Mouse (Mus musculus) kidney, adult 11 months (tissue): ENCODE data around the gene Gm6993.

ENCODE experiments used
- DNase-seq: peaks from one replicate; pipeline ENCODE4 v3.0.0; 2022

The Gm6993 gene

DNA sequence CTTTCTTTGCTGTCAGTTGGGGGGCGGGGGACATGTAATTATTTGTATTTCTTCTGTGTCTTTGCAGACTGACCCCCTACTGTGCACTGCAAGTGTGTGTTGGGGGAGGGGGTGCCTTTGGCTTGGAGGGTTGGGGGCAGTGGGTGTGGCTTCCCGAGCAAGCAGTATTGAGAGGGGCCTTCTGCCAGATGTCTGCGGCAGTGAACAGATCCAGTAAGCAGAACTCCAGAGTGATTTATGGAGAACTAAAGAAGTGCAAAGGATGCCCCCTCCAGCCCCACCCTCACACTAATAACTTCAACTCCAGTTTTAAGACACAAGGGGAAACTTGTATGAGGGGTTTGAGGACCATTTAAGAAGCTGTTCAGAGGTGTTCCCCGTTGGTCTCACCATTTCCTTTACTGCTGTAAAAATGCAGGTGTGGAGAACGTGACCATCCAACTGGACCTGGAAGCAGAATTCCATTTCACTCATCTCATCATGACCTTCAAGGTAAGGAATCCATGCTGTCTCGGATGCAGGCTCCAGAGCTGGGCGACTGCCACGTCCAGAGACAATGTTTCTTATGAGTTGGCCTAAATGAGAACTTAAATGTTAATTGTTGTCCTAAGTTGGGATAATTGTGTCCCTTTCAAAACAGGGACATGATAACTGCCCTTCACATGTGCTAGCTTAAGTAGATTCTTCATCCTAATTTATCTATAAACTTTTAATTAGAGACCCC lies 31.6 kb downstream of the Gm6993 start:
- DNase-seq: no peak

DNA sequence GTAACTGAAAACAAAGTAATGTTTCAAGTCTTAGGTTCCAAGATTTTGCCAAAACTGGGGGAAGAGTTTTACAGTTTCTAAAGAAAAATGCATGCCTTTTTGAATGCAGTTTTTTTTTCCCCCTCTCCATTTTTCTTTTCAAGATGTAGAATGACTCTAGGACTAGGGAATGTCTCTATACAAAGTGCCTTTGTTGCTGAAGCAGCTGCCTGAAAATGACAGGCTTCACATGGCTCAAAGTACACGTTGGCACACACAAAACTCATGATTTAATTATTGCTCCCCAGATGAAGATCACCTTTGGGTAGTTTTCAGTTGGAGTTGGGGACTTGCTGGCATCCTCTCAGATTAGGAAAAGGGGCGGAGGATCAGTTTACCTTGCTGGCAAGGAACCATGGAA lies 32.3 kb downstream of the Gm6993 start:
- no peak for DNase-seq

DNA sequence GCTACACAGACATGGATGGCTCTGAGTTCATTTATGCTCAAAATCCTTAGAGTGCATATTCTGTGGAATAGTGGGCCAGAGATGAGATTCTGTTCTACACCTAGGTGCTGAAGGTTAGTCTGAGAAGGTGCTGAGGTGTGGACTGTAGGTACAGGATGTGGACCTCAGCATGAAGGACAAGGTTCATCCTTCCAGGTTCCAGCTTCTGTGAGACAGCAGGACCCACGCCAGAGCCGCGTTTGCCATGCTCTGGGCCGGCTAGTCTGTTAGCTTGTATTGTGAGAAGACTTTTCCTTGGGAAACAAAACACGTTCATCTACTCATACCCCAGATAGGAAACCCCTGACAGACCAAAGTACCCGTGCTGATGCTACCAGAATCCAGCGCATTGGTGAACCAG lies 33.1 kb downstream of the Gm6993 start:
- peak; percentile 77 for DNase-seq

DNA sequence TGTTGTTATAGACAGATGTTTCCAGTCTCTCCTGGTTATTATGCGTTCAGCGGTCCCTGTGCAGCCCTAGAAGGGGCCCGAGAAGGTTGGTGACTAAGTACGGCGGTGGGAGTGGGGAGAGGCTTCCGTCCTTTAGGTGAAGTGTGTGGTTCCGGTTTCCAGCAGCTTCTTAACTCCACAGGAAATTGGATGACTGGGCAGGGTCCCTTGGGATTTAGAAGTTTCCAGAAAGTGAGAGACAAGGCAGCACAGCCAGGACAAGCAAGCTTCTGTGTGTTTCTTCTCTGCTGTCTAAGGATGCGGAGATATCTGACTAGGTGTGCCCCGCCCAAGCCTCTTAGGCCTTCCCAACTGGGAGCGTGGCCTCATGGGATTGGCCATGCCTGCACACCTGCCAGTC lies 34.8 kb downstream of the Gm6993 start:
- no peak for DNase-seq

DNA sequence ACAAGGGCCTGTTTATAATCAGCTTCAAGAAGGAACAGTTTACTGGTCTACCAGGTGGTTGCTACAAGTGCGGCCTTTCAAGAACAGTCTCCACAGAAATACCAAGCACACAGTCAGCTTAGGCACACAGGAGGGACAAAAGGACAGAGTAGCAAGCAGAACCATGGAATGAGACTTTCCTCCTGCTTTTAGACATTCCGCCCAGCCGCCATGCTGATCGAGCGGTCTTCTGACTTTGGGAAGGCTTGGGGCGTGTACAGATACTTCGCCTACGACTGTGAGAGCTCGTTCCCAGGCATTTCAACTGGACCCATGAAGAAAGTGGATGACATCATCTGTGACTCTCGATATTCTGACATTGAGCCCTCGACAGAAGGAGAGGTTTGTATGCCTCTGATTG lies 37.7 kb downstream of the Gm6993 start:
- no peak for DNase-seq

DNA sequence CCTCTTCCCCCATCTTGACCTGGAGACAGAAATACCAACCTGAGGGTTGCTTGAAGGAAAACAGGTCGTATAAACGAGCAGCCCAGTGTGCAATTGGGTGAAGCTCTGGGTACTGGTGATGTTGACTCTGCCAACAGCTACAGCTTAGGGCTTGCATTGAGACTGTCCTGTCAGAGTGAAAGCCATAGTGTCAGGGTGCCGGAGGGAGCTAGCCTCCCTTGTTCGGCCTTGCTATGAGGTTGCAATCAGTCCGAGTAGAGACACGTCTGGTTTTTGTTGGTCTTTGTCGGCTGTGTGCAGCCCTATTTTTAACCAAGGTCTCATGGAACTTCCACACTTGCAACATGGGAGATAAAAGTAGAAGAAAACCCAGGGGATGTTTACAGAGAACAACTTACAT lies 39.7 kb downstream of the Gm6993 start:
- DNase-seq: no peak

DNA sequence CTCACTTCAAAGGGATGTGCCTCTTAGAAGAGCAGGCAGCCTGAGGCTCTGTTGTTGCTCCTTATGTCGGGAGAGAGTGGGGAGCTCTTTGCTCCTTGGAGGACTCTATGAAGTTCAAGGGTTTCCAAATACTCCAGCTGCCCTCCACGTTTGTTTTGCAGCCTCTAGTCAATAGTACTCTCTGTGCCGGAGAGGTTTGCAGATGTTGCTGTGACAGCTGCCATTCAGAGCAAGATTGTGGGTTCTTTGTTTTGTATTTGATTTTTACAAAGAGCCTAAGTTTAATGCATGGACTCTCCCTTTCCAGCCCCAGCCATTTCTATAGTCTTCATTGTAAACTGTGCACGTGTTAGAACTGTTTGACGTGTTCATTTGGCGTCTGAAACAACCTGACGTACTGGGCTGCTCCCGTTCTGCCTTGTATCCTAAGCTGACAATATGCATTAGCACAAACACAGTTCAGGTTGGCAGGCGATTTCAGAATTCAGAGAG lies 40.6 kb downstream of the Gm6993 start:
- DNase-seq: no peak

DNA sequence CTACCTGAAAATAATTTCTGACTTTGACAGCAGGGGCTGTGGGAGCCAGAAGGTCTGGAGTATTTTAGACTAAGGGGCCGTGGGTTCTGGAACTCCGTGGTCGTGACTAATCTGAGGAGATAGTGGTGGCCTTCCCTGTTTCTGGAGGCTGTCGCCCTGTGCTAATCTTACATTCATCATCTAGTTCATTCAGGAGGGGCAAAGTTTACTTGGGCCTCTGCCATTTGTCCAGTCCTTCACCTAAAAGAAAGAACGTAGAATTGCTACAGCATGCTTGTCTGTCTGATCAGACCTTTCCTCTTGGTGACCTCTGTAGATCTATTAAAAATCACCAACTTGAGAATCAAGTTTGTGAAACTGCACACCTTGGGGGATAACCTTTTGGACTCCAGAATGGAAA lies 41.7 kb downstream of the Gm6993 start:
- DNase-seq: peak; percentile 60

DNA sequence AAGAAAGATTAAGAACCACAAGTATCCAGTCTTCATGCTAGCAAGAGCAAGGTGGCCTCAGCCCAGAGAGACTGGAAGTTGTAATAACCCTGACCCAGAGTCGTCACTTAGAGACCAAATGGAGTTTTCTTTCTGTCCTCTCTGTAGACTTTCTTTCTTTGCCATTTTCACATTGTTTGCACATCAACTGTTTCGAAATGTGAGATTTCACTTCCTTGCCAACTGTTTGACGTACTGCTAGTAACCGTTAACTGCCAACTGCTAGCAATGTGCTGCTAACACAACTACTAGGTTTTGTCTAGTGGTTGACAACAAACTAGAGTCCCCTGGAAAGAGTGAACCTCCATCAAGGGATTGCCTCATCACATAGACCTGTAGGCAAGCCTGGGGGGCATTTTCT lies 42.6 kb downstream of the Gm6993 start:
- DNase-seq: no peak

DNA sequence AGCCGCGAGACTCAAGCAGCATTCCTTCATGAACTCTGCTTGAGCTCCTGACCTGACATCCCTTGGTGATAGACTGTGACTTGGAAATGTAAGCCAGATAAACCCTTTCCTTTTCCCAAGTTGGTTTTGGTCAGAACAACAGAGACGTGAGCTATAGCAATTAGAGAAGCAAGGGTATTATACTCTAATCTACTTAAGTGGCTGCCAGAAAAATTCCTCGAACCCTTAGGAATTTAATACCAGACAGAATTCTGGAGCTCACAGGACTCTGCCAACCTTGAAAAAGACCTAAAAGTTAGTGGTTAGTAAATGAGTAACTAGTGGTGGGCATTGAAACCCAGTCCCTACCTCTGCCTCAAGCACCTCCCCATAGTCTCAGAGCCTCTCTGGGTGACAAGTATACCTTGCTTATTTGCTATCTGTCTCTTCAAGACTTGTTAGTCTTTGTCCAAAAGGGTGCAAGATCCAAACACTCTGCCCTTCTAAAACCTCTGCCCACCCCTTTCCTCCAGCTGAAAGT lies 43.1 kb downstream of the Gm6993 start:
- DNase-seq: no peak

DNA sequence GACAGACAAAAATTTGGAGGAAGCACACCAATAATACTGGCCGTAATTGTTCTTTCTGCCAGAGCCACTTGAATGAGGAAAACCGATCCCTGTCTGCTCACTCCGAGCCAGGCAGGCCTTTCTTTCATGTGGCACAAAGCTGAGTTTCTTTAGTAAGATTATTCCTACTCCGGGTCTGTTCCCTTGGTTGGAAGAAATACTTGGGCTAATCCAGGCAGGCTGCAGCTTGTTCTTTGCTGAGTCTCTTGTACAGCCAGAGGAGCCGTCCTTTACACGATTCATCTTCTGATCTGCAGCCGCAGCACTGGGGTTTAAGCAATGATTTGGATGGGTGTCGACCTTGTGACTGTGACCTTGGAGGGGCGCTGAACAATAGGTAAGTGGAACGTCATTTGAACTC lies 48.5 kb downstream of the Gm6993 start:
- DNase-seq: no peak
